Mouse (Mus musculus) lung, embryonic 15.5 days (tissue): ENCODE data around the gene Zfp180. TPM values are rescaled to one million over a fixed set of nuclear protein-coding genes. Genes with fewer than 3 reads are reported as not detected.

Source experiments
- ATAC-seq: fragments of 200-750 bp; cut with Nextera tagmentation; 2 replicates; pipeline ENCODE4 v1.8.0; 2017; ENCODE audit warnings: moderate number of reproducible peaks, borderline replicate concordance; ENCODE audit not compliant: low FRiP score, low TSS enrichment; ENCODE audit errors: extremely low read depth
- H3K27ac ChIP-seq: fragments of 300-500 bp; sonication (generic); 2 replicates; pipeline ENCODE4 v1.5.1; 2015; ENCODE audit warnings: moderate library complexity, mild to moderate bottlenecking, inconsistent platforms
- H3K27me3 ChIP-seq: fragments of 300-500 bp; sonication (generic); 2 replicates; pipeline ENCODE4 v1.6.1; 2015; ENCODE audit warnings: inconsistent platforms
- H3K36me3 ChIP-seq: fragments of 300-500 bp; sonication (generic); 2 replicates; pipeline ENCODE4 v1.6.1; 2015; ENCODE audit warnings: inconsistent platforms
- H3K4me1 ChIP-seq: fragments of 300-500 bp; sonication (generic); 2 replicates; pipeline ENCODE4 v1.6.1; 2015; ENCODE audit warnings: inconsistent platforms
- H3K4me2 ChIP-seq: fragments of 300-500 bp; sonication (generic); 2 replicates; pipeline ENCODE4 v1.6.1; 2015; ENCODE audit warnings: inconsistent platforms, mild to moderate bottlenecking, moderate library complexity
- H3K4me3 ChIP-seq: fragments of 300-500 bp; sonication (generic); 2 replicates; pipeline ENCODE4 v1.5.1; 2015; ENCODE audit warnings: mild to moderate bottlenecking, inconsistent platforms
- H3K9ac ChIP-seq: fragments of 300-500 bp; sonication (generic); 2 replicates; pipeline ENCODE4 v1.6.1; 2015; ENCODE audit warnings: inconsistent platforms
- H3K9me3 ChIP-seq: fragments of 300-500 bp; sonication (generic); 2 replicates; pipeline ENCODE4 v1.6.1; 2016; ENCODE audit warnings: inconsistent platforms
- WGBS: fragments of 180-500 bp; shearing (Covaris S2); methylation state at CpG from one replicate; pipeline ENCODE4 v1.1.7; 2015; 5-methylcytosine and 5-hydroxymethylcytosine counted together
- polyA plus RNA-seq: library from polyadenylated mRNA; unstranded; fragments of >200 nt; fragmentation: Nextera tagmentation; extraction: Ambion mirVana; gene quantifications from 2 replicates; pipeline ENCODE4 v1.2.1, GENCODE M21; 2015

Zfp180 gene
- polyA plus RNA-seq, 1 experiment from 2014 or later: 19.6 TPM

- Histone ChIP-seq H3K4me2 (peak within 1 kb of the TSS; percentile 78), H3K27ac (peak within 1 kb of the TSS; percentile 82), H3K27me3 (no peaks in the 10 kb centered on the region), H3K9me3 (peaks cover 14% of the 10 kb centered on the region; the same call in 1 of the 2 replicates), H3K9ac (peak within 1 kb of the TSS; percentile 65), H3K4me3 (peak within 1 kb of the TSS; percentile 61), H3K36me3 (peaks cover 22% of the 10 kb centered on the region), H3K4me1 (no peaks in the 10 kb centered on the region)
- peak; percentile 94 for ATAC-seq
- WGBS: 1% methylated on average over 23 of the region's 23 CpGs
Observed at GRCm38 (mm10) chr7:24112156-24112856, 30.6 kb downstream of the Zfp180 start, which contains the start of gene Zfp112. Gene Zfp112, plus strand, starts transcription at chr7:24112314.

GRCm38 (mm10) chr7:24113001-24113400, 31.3 kb downstream of the Zfp180 start:
- H3K27ac ChIP-seq: peak overlapping the region; percentile 82
- H3K4me3 ChIP-seq: peak overlapping the region; percentile 61

GRCm38 (mm10) chr7:24116655-24117054, 34.9 kb downstream of the Zfp180 start:
- H3K36me3 ChIP-seq: no peaks in the 10 kb centered on the region
- no peak overlapping the region for H3K4me2 ChIP-seq
- H3K27ac ChIP-seq: no peak overlapping the region
- H3K4me3 ChIP-seq: no peak overlapping the region
- H3K4me1 ChIP-seq: no peaks in the 10 kb centered on the region
- no peaks in the 10 kb centered on the region for H3K27me3 ChIP-seq
- WGBS: 58% methylated on average over 4 of the region's 4 CpGs
- no peak overlapping the region for H3K9ac ChIP-seq
- no peak for ATAC-seq
- H3K9me3 ChIP-seq: no peaks in the 10 kb centered on the region

More at GRCm38 (mm10) chr7:24113001-24113400, 31.3 kb downstream of the Zfp180 start:
- peak; percentile 31; the same call in 1 of the 2 replicates for ATAC-seq
- H3K4me2 ChIP-seq: peak overlapping the region; percentile 78
- H3K9ac ChIP-seq: peak overlapping the region; percentile 65
- no peaks in the 10 kb centered on the region for H3K4me1 ChIP-seq
- peaks cover 9% of the 10 kb centered on the region; the same call in 1 of the 2 replicates for H3K9me3 ChIP-seq
- H3K27me3 ChIP-seq: no peaks in the 10 kb centered on the region
- peaks cover 15% of the 10 kb centered on the region for H3K36me3 ChIP-seq
- 15% methylated on average over 12 of the region's 12 CpGs for WGBS

DNA sequence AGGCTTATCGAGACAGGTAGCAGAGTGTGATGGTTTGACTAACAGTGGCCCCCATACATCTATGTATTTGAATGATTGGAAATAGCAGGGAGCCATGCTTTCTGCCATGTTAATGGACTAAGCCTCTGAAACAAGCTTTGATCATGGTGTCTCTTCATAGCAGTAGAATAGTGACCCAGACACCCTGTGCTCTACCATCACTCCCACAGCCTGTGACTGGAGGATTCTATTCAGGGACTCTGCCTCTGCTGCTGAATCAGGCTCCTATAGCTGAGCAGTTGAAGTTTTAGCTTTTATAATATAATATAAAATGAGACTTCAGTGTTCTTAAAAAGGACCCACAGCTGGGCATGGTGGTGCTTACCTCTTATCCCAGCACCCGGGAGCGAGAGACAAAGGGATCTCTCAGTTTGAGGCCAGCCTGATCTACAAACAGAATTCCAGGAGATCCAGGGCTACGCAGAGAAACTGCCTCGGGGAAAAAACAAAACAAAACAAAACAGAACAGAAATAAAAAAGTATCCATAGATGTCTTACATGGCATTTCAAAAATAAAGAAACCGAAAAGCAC, 51.8 kb downstream of the Zfp180 start:
- WGBS: 17% methylated on average over 6 of the region's 6 CpGs
- H3K9ac ChIP-seq: peak overlapping the region; percentile 65
- ATAC-seq: peak; percentile 50; the same call in 1 of the 2 replicates

DNA sequence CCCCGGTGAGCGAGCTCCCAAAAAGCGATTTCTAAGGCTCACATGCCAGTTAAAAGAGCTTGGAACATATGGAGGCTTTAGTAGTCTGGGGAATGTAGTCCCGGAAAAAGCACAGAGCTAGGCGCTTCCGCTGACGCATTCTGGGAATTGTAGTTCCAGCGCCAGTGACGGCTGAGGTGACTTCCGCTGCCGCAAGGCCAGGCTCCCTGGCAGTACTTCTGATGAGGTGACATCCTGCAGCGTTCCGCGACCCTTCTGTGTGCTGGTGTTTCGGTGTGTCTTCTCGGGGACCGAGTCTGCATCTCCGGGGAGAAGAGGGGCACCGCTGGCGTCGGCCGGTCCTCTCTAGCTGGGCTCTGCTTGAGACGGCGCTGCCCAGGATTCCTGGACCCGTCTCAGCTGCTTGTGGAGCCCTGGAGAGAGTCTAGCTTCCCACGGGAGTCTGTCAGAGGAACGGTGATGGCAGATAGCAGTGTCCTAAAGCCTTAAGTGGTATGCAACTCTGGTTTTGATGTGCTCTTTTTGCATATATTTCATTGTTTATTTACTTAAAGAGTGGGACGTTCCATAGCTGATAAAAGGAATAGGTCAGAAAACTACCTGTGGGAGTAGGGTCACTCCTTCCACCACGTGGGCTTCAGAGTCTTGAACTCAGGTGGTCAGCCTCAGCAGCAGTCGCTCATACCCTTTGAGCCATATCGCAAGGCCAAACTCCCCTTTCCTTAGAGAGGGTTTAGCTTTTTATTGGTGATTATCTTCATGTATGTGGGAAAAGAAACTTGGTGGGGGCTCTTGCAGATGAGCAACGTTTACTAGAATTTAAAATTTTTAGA, 52.5 kb downstream of the Zfp180 start, which contains the start of gene Zfp235:
TSS of gene Zfp235 (plus strand) at position 174 of the 833 bp plus-strand sequence.
- no peaks in the 10 kb centered on the region for H3K27me3 ChIP-seq
- peaks cover 28% of the 10 kb centered on the region for H3K36me3 ChIP-seq
- no peak within 1 kb of the TSS; the same call in 1 of the 2 replicates for H3K27ac ChIP-seq
- WGBS: 2% methylated on average over 32 of the region's 32 CpGs
- ATAC-seq: peak; percentile 94; the same call in 1 of the 2 replicates
- peak within 1 kb of the TSS; percentile 71 for H3K4me2 ChIP-seq
- H3K9me3 ChIP-seq: no peaks in the 10 kb centered on the region
- peak within 1 kb of the TSS; percentile 65 for H3K9ac ChIP-seq
- peaks cover 13% of the 10 kb centered on the region for H3K4me1 ChIP-seq
- peak within 1 kb of the TSS; percentile 73 for H3K4me3 ChIP-seq

More for the DNA sequence above, 51.8 kb downstream of the Zfp180 start:
- Histone ChIP-seq H3K9me3 (no peaks in the 10 kb centered on the region), H3K27ac (no peak overlapping the region; the same call in 1 of the 2 replicates), H3K4me2 (peak overlapping the region; percentile 71), H3K27me3 (no peaks in the 10 kb centered on the region), H3K36me3 (peaks cover 22% of the 10 kb centered on the region), H3K4me1 (peaks cover 13% of the 10 kb centered on the region), H3K4me3 (peak overlapping the region; percentile 73)

DNA sequence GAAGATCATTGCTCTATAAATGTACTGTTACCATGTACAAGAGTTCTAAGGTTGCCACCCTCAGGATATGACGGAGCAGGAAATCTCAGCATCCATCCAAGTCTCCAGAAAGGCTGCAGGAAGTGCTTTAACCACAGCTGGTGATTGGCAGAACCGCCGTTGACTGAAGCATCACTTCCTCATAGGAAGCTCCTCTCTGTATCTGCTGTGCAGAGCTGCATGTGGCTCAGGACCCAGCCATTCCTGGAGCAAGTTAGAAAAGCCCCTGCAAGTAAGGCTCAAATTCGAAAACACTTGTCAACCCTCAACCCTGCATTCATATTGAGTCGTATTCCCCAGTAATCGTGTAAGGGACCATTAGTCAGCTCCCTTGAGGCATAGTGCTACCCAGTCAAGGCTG, 60.8 kb downstream of the Zfp180 start:
- Histone ChIP-seq H3K4me1 (no peaks in the 10 kb centered on the region), H3K9me3 (no peaks in the 10 kb centered on the region), H3K4me2 (no peak overlapping the region), H3K27ac (no peak overlapping the region), H3K4me3 (no peak overlapping the region), H3K27me3 (no peaks in the 10 kb centered on the region), H3K36me3 (peaks cover 46% of the 10 kb centered on the region), H3K9ac (no peak overlapping the region)
- no peak for ATAC-seq
- 86% methylated on average over 6 of the region's 6 CpGs for WGBS

DNA sequence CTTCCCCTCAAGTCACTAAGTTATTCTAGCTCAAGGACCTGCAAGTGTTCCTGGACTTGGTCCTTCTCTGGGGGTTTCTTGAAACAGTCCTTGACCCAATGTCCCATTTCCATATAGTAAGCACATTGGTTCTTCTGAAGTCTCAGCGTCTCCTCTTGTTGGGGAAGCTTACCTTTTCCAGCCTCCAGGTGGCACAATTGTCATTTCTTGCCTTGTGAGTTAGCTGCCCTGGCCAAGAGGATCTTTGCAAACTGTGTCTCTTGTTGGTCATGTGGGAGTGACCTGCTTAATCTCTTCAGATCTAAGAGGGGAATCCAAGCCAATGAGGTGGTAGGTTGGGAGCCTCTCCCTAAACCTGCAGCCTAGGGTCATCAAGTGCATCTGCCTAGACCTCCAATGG, 71.5 kb downstream of the Zfp180 start:
- no peaks in the 10 kb centered on the region for H3K4me1 ChIP-seq
- no peak overlapping the region for H3K4me3 ChIP-seq
- 9% methylated on average over 1 of the region's 1 CpGs for WGBS
- H3K36me3 ChIP-seq: no peaks in the 10 kb centered on the region
- no peak overlapping the region for H3K4me2 ChIP-seq
- no peaks in the 10 kb centered on the region for H3K9me3 ChIP-seq
- no peak for ATAC-seq
- H3K9ac ChIP-seq: no peak overlapping the region
- no peaks in the 10 kb centered on the region for H3K27me3 ChIP-seq
- H3K27ac ChIP-seq: no peak overlapping the region

Other genes with a start within 250 kb of the Zfp180 start
- gene Vmn1r176, start 244.6 kb upstream of the Zfp180 start, polyA plus RNA-seq: not detected in 2 replicates
- not detected in 2 replicates for gene Vmn1r177, start 215.5 kb upstream of the Zfp180 start, polyA plus RNA-seq
- gene Vmn1r178, start 189.9 kb upstream of the Zfp180 start, polyA plus RNA-seq: not detected in 2 replicates
- not detected in 2 replicates for gene Vmn1r179, start 154.9 kb upstream of the Zfp180 start, polyA plus RNA-seq
- gene Vmn1r180, start 131.3 kb upstream of the Zfp180 start, polyA plus RNA-seq: not detected in 2 replicates
- not detected in 2 replicates for gene Vmn1r181, start 107.3 kb upstream of the Zfp180 start, polyA plus RNA-seq
- gene V1rd19, start 80.2 kb upstream of the Zfp180 start, polyA plus RNA-seq: not detected in 2 replicates
- not detected in 2 replicates for gene Vmn1r183, start 28.7 kb upstream of the Zfp180 start, polyA plus RNA-seq
- gene Zfp112, start 30.4 kb downstream of the Zfp180 start, polyA plus RNA-seq: 4.5 and 6.3 TPM in 2 replicates
- gene Zfp235, start 52.2 kb downstream of the Zfp180 start, polyA plus RNA-seq: 16.6 and 18.5 TPM in 2 replicates
- gene Zfp114, start 93.1 kb downstream of the Zfp180 start, polyA plus RNA-seq: 5.7 and 6.4 TPM in 2 replicates
- gene Zfp111, start 129.5 kb downstream of the Zfp180 start, polyA plus RNA-seq: 10.5 and 12.4 TPM in 2 replicates
- 5.1 and 6.5 TPM in 2 replicates for gene Zfp109, start 155.6 kb downstream of the Zfp180 start, polyA plus RNA-seq
- gene Zfp108, start 172.9 kb downstream of the Zfp180 start, polyA plus RNA-seq: 3.8 and 3.9 TPM in 2 replicates
- 8.7 and 9.3 TPM in 2 replicates for gene Zfp93, start 188.5 kb downstream of the Zfp180 start, polyA plus RNA-seq
- 36.2 and 37.9 TPM in 2 replicates for gene Zfp61, start 219.3 kb downstream of the Zfp180 start, polyA plus RNA-seq
- 10.3 and 10.4 TPM in 2 replicates for gene Zfp94, start 234.7 kb downstream of the Zfp180 start, polyA plus RNA-seq